ENCODE assay signal across 12 mouse cellular contexts in the genomic region with DNA sequence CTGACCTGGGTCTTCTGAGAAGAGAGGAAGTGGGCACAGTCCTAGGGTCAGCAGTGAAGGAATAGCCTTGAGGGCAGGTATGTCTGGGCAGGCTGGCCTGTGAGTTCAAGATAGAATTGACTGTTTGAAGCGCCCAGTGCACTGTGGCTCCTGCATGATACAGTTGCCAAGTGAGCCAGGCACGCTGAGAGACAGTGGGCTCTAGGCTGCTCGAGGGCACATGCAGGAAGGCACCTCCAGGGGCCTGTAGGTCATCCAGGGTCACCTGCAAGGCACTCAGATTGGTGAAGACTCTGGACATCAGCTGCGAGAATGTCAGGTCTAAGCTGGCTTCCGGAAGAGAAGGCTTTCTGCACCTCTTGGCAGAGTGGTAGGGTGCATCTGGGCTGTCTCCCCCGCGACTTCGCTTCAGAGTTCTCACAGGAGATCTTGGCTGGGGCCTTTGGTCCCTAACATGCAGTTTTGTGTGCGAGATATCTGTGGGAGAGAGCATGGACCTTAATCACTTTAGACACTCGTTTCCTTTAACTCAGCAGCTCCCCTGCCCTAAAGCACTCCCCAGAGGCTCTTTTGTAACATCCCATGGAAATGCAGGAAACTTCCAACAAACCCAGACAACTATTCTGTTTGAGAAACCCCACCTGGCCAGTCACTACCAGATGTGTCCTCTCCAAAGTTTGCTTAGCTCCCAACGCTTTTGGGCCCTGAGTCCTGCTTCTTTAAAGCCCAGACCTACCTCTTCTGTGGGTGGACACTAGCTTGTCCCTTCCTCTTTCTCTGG. TPM values are rescaled to one million over a fixed set of nuclear protein-coding genes. Genes with fewer than 3 reads are reported as not detected.
DNase-seq lines count a peak whose midpoint lies in the region.
"Had no signal": no experiment of that assay in that cellular context is flagged by ENCODE, and none has a peak within 500 bp of the region (broad histone marks: within the 10 kb centered on the region; RNA-seq: fewer than 3 reads in every experiment).

No protein-coding gene starts in this region.

- DNase-seq in left cerebral cortex, postnatal 4 days = peak; percentile 2
- DNase-seq in left cerebral cortex, adult 18-20 months (ENCODE audit: low spot score in 2 of 2) = no peak
- peak; percentile 28 for DNase-seq in kidney, adult 11 months
- DNase-seq in kidney, adult 8-10 months = peak; percentile 13 to 24
- DNase-seq in skeletal muscle tissue, adult 2 months (ENCODE audit: low read depth, low spot score) = peak; percentile 4
- DNase-seq in right cerebral cortex, postnatal 4 days = no peak
- DNase-seq in retina, embryonic 14.5 days (ENCODE audit: low spot score) = no peak
- DNase-seq: adrenal gland, postnatal 14 days; liver, embryonic 13.5 days; thymus, postnatal 25 days had no signal

- intact Hi-C loops in left cerebral cortex, postnatal 4 days (cut with DNase I) = no loop called here

RNA-seq across cellular contexts. Expression of a gene that starts 1.1 kb away (rescaled TPM):
- total RNA-seq in left cerebral cortex, postnatal 4 days (2021) = not detected
- total RNA-seq in left cerebral cortex, adult 18-20 months (2021) = not detected
- total RNA-seq: adrenal gland, postnatal 14 days; left cerebral cortex, postnatal 25 days; megakaryocyte progenitor cell, adult 5-6 weeks had no signal

Comparison
In these comparisons a context has a peak if more than half of its experiments do, and no peak if none do; other contexts are left out.
1. DNase-seq: peak in left cerebral cortex, postnatal 4 days (single experiment), kidney, adult 11 months (single experiment), kidney, adult 8-10 months (2 of 2) and skeletal muscle tissue, adult 2 months (single experiment); none in left cerebral cortex, adult 18-20 months (0 of 2), right cerebral cortex, postnatal 4 days (single experiment) and retina, embryonic 14.5 days (single experiment).